Mouse (Mus musculus): ENCODE results near the gene Fnbp1. TPM values are rescaled to one million over a fixed set of nuclear protein-coding genes. Genes with fewer than 3 reads are reported as not detected.
"Not testable (repeated sequence)": the region's sequence is repeated elsewhere in the genome, so short reads cannot be mapped to it uniquely, and the experiment has no call there.

Fnbp1 gene
- polyA plus RNA-seq, 1 experiment, result 148 TPM

GRCm38 (mm10) chr2:31179471-31179870 is 37.7 kb upstream of the Fnbp1 start:
- WGBS, result 9% methylated on average over 7 of the region's 7 CpGs
- H3K4me1 ChIP-seq (replicated peaks; ENCODE audit: control insufficient read depth, insufficient read depth, low read length), result peaks cover 11% of the 10 kb centered on the region
- peak overlapping the region; percentile 65 for H3K27ac ChIP-seq (ENCODE audit: control insufficient read depth, insufficient read depth, low read length)
- no peak overlapping the region for H3K4me3 ChIP-seq (ENCODE audit: control insufficient read depth, insufficient read depth, low read length)
- no peak for TF ChIP-seq CTCF (IDR thresholded peaks at IDR 0.05; ENCODE audit: borderline replicate concordance, control insufficient read depth, extremely low read depth, insufficient read depth, low read length, poor library complexity)
- TF ChIP-seq POLR2A (IDR thresholded peaks at IDR 0.05; ENCODE audit: control insufficient read depth, extremely low read depth, insufficient read depth, low read length, poor library complexity), result no peak
- no peaks in the 10 kb centered on the region for H3K27me3 ChIP-seq (ENCODE audit: control insufficient read depth, insufficient read depth, low read length)
- peaks cover 20% of the 10 kb centered on the region for H3K36me3 ChIP-seq (ENCODE audit: control insufficient read depth, insufficient read depth, low read length)
- DNase-seq, result peak; percentile 16

GRCm38 (mm10) chr2:31178593-31178992 is 36.8 kb upstream of the Fnbp1 start:
- H3K27ac ChIP-seq (ENCODE audit: control insufficient read depth, insufficient read depth, low read length); H3K27me3 ChIP-seq (ENCODE audit: control insufficient read depth, insufficient read depth, low read length); H3K4me3 ChIP-seq (ENCODE audit: control insufficient read depth, insufficient read depth, low read length): not testable (repeated sequence)
- peak; percentile 27 for DNase-seq
- 89% methylated on average over 6 of the region's 6 CpGs for WGBS
- H3K36me3 ChIP-seq (ENCODE audit: control insufficient read depth, insufficient read depth, low read length), result peaks cover 22% of the 10 kb centered on the region
- peaks cover 11% of the 10 kb centered on the region for H3K4me1 ChIP-seq (replicated peaks; ENCODE audit: control insufficient read depth, insufficient read depth, low read length)

GRCm38 (mm10) chr2:31173290-31173689 is 31.5 kb upstream of the Fnbp1 start:
- Histone ChIP-seq H3K27me3 (ENCODE audit: control insufficient read depth, insufficient read depth, low read length) (no peaks in the 10 kb centered on the region), H3K4me1 (replicated peaks; ENCODE audit: control insufficient read depth, insufficient read depth, low read length) (peaks cover 7% of the 10 kb centered on the region; the same call in 1 of the 2 replicates), H3K36me3 (ENCODE audit: control insufficient read depth, insufficient read depth, low read length) (peaks cover 47% of the 10 kb centered on the region), H3K4me3 (ENCODE audit: control insufficient read depth, insufficient read depth, low read length) (no peak overlapping the region), H3K27ac (ENCODE audit: control insufficient read depth, insufficient read depth, low read length) (no peak overlapping the region)
- 87% methylated on average over 4 of the region's 4 CpGs for WGBS
- DNase-seq, result peak; percentile 21
- TF ChIP-seq CTCF (IDR thresholded peaks at IDR 0.05; ENCODE audit: borderline replicate concordance, control insufficient read depth, extremely low read depth, insufficient read depth, low read length, poor library complexity) (no peak), POLR2A (IDR thresholded peaks at IDR 0.05; ENCODE audit: control insufficient read depth, extremely low read depth, insufficient read depth, low read length, poor library complexity) (no peak)

GRCm38 (mm10) chr2:31172536-31172935 is 30.7 kb upstream of the Fnbp1 start:
- DNase-seq, result no peak
- Histone ChIP-seq H3K4me3 (ENCODE audit: control insufficient read depth, insufficient read depth, low read length) (no peak overlapping the region), H3K36me3 (ENCODE audit: control insufficient read depth, insufficient read depth, low read length) (peaks cover 51% of the 10 kb centered on the region), H3K27me3 (ENCODE audit: control insufficient read depth, insufficient read depth, low read length) (no peaks in the 10 kb centered on the region), H3K4me1 (replicated peaks; ENCODE audit: control insufficient read depth, insufficient read depth, low read length) (peaks cover 7% of the 10 kb centered on the region; the same call in 1 of the 2 replicates), H3K27ac (ENCODE audit: control insufficient read depth, insufficient read depth, low read length) (no peak overlapping the region)
- 93% methylated on average over 5 of the region's 5 CpGs for WGBS
- no peak for TF ChIP-seq CTCF (IDR thresholded peaks at IDR 0.05; ENCODE audit: borderline replicate concordance, control insufficient read depth, extremely low read depth, insufficient read depth, low read length, poor library complexity)
- no peak for TF ChIP-seq POLR2A (IDR thresholded peaks at IDR 0.05; ENCODE audit: control insufficient read depth, extremely low read depth, insufficient read depth, low read length, poor library complexity)

GRCm38 (mm10) chr2:31172001-31172400 is 30.2 kb upstream of the Fnbp1 start:
- no peak overlapping the region for H3K27ac ChIP-seq (ENCODE audit: control insufficient read depth, insufficient read depth, low read length)
- no peaks in the 10 kb centered on the region for H3K27me3 ChIP-seq (ENCODE audit: control insufficient read depth, insufficient read depth, low read length)
- 39% methylated on average over 5 of the region's 5 CpGs for WGBS
- H3K4me1 ChIP-seq (replicated peaks; ENCODE audit: control insufficient read depth, insufficient read depth, low read length), result peaks cover 7% of the 10 kb centered on the region; the same call in 1 of the 2 replicates
- DNase-seq, result no peak
- H3K36me3 ChIP-seq (ENCODE audit: control insufficient read depth, insufficient read depth, low read length), result peaks cover 51% of the 10 kb centered on the region
- TF ChIP-seq CTCF (IDR thresholded peaks at IDR 0.05; ENCODE audit: borderline replicate concordance, control insufficient read depth, extremely low read depth, insufficient read depth, low read length, poor library complexity), result no peak
- no peak for TF ChIP-seq POLR2A (IDR thresholded peaks at IDR 0.05; ENCODE audit: control insufficient read depth, extremely low read depth, insufficient read depth, low read length, poor library complexity)
- no peak overlapping the region for H3K4me3 ChIP-seq (ENCODE audit: control insufficient read depth, insufficient read depth, low read length)

GRCm38 (mm10) chr2:31170164-31170563 is 28.4 kb upstream of the Fnbp1 start:
- 77% methylated on average over 6 of the region's 6 CpGs for WGBS
- Histone ChIP-seq H3K36me3 (ENCODE audit: control insufficient read depth, insufficient read depth, low read length) (peaks cover 47% of the 10 kb centered on the region), H3K4me1 (replicated peaks; ENCODE audit: control insufficient read depth, insufficient read depth, low read length) (peaks cover 7% of the 10 kb centered on the region; the same call in 1 of the 2 replicates), H3K27ac (ENCODE audit: control insufficient read depth, insufficient read depth, low read length) (no peak overlapping the region), H3K4me3 (ENCODE audit: control insufficient read depth, insufficient read depth, low read length) (no peak overlapping the region), H3K27me3 (ENCODE audit: control insufficient read depth, insufficient read depth, low read length) (no peaks in the 10 kb centered on the region)
- no peak for TF ChIP-seq CTCF (IDR thresholded peaks at IDR 0.05; ENCODE audit: borderline replicate concordance, control insufficient read depth, extremely low read depth, insufficient read depth, low read length, poor library complexity)
- TF ChIP-seq POLR2A (IDR thresholded peaks at IDR 0.05; ENCODE audit: control insufficient read depth, extremely low read depth, insufficient read depth, low read length, poor library complexity), result no peak
- DNase-seq, result no peak

GRCm38 (mm10) chr2:31169001-31169400 is 27.2 kb upstream of the Fnbp1 start:
- TF ChIP-seq CTCF (IDR thresholded peaks at IDR 0.05; ENCODE audit: borderline replicate concordance, control insufficient read depth, extremely low read depth, insufficient read depth, low read length, poor library complexity), result no peak
- no peak for TF ChIP-seq POLR2A (IDR thresholded peaks at IDR 0.05; ENCODE audit: control insufficient read depth, extremely low read depth, insufficient read depth, low read length, poor library complexity)
- Histone ChIP-seq H3K27ac (ENCODE audit: control insufficient read depth, insufficient read depth, low read length) (no peak overlapping the region), H3K4me1 (replicated peaks; ENCODE audit: control insufficient read depth, insufficient read depth, low read length) (peaks cover 7% of the 10 kb centered on the region; the same call in 1 of the 2 replicates), H3K27me3 (ENCODE audit: control insufficient read depth, insufficient read depth, low read length) (no peaks in the 10 kb centered on the region), H3K4me3 (ENCODE audit: control insufficient read depth, insufficient read depth, low read length) (no peak overlapping the region), H3K36me3 (ENCODE audit: control insufficient read depth, insufficient read depth, low read length) (peaks cover 47% of the 10 kb centered on the region)
- DNase-seq, result no peak
- WGBS, result 97% methylated on average over 10 of the region's 10 CpGs

- DNase-seq; H3K27me3 ChIP-seq (ENCODE audit: control insufficient read depth, insufficient read depth, low read length); H3K4me3 ChIP-seq (ENCODE audit: control insufficient read depth, insufficient read depth, low read length); H3K27ac ChIP-seq (ENCODE audit: control insufficient read depth, insufficient read depth, low read length); H3K4me1 ChIP-seq (replicated peaks; ENCODE audit: control insufficient read depth, insufficient read depth, low read length): not testable (repeated sequence)
- peaks cover 42% of the 10 kb centered on the region for H3K36me3 ChIP-seq (ENCODE audit: control insufficient read depth, insufficient read depth, low read length)
- WGBS, result 99% methylated on average over 2 of the region's 2 CpGs
Measured at GRCm38 (mm10) chr2:31167571-31167970, 25.8 kb upstream of the Fnbp1 start.
